Mouse (Mus musculus) lung, adult 2 months (tissue): ENCODE results near the gene Emsy.

Experiments used
- CTCF ChIP-seq: fragments of 200-500 bp; IDR thresholded peaks from 2 replicates; pipeline ENCODE4 v1.5.1; 2011; ENCODE audit warnings: mild to moderate bottlenecking, low read length, control low read depth; ENCODE audit not compliant: insufficient read depth
- POLR2A ChIP-seq: fragments of 200-500 bp; IDR thresholded peaks from 2 replicates; pipeline ENCODE4 v1.6.1; 2011; ENCODE audit warnings: low read depth, mild to moderate bottlenecking, control low read depth, low read length, borderline replicate concordance; ENCODE audit errors: extremely low read depth

- TF ChIP-seq CTCF (no peak), POLR2A (no peak)
Measured at GRCm38 (mm10) chr7:98617739-98618138, 38.8 kb downstream of the Emsy start.
